Mouse (Mus musculus): ENCODE measurements at regions not wholly inside any gene's neighbourhood (a gene's known extent, or its start where the extent isn't known, plus 50 kb on each side); places are given as distances from the start of the nearest gene placed in this dataset.
A peak's percentile ranks its signal among the peaks of the same experiment; 100 is the strongest.
"Not testable (repeated sequence)": the region's sequence is repeated elsewhere in the genome, so short reads cannot be mapped to it uniquely, and the experiment has no call there.

- no peak for DNase-seq
These were observed 314.2 kb upstream of the Cdh4 start for GRCm38 (mm10) chr2:179128018-179128417.

GRCm38 (mm10) chr2:179128432-179128831 lies 313.8 kb upstream of the Cdh4 start:
- no peak for DNase-seq

GRCm38 (mm10) chr2:179131004-179131403 lies 311.2 kb upstream of the Cdh4 start:
- DNase-seq: no peak

- DNase-seq: no peak
These were observed 299.9 kb upstream of the Cdh4 start for GRCm38 (mm10) chr2:179142313-179142712.

GRCm38 (mm10) chr2:179145726-179146125 lies 296.5 kb upstream of the Cdh4 start:
- no peak for DNase-seq

GRCm38 (mm10) chr2:179146274-179146673 lies 296.0 kb upstream of the Cdh4 start:
- no peak for DNase-seq

- DNase-seq: no peak
These were observed 294.0 kb upstream of the Cdh4 start for GRCm38 (mm10) chr2:179148194-179148593.

GRCm38 (mm10) chr2:179148667-179149066 lies 293.6 kb upstream of the Cdh4 start:
- no peak for DNase-seq

- DNase-seq: no peak
These were observed 283.4 kb upstream of the Cdh4 start for GRCm38 (mm10) chr2:179158881-179159280.

GRCm38 (mm10) chr2:179163116-179163515 lies 279.1 kb upstream of the Cdh4 start:
- DNase-seq: no peak

GRCm38 (mm10) chr2:179170157-179170556 lies 272.1 kb upstream of the Cdh4 start:
- DNase-seq: no peak

- DNase-seq: no peak
These were observed 271.6 kb upstream of the Cdh4 start for GRCm38 (mm10) chr2:179170608-179171007.

- not testable (repeated sequence) for DNase-seq
These were observed 265.2 kb upstream of the Cdh4 start for GRCm38 (mm10) chr2:179176835-179177530.

GRCm38 (mm10) chr2:179181366-179181765 lies 260.9 kb upstream of the Cdh4 start:
- no peak for DNase-seq

- no peak for DNase-seq
These were observed 260.1 kb upstream of the Cdh4 start for GRCm38 (mm10) chr2:179182123-179182522.

- DNase-seq: no peak
These were observed 249.2 kb upstream of the Cdh4 start for GRCm38 (mm10) chr2:179192906-179193496.

- peak; percentile 76 to 78 for DNase-seq
These were observed 248.6 kb upstream of the Cdh4 start for GRCm38 (mm10) chr2:179193507-179194160.

- no peak for DNase-seq
These were observed 244.8 kb upstream of the Cdh4 start for GRCm38 (mm10) chr2:179197471-179197870.

- DNase-seq: peak; percentile 4 to 29
These were observed 241.7 kb upstream of the Cdh4 start for GRCm38 (mm10) chr2:179200495-179200894.

- no peak for DNase-seq
These were observed 231.9 kb upstream of the Cdh4 start for GRCm38 (mm10) chr2:179210164-179210805.

- DNase-seq: no peak
These were observed 225.5 kb upstream of the Cdh4 start for GRCm38 (mm10) chr2:179216773-179217172.

GRCm38 (mm10) chr2:179228096-179228495 lies 214.1 kb upstream of the Cdh4 start:
- DNase-seq: no peak

Data from adrenal gland, postnatal 36 days (tissue).